Mouse (Mus musculus): ENCODE measurements around the gene Sec31a. TPM values are rescaled to one million over a fixed set of nuclear protein-coding genes. Genes with fewer than 3 reads are reported as not detected.
A peak's percentile ranks its signal among the peaks of the same experiment; 100 is the strongest.

The Sec31a gene
- total and polyA plus RNA-seq, 3 experiments, result 61.2 to 165 TPM; not detected in 1

DNA sequence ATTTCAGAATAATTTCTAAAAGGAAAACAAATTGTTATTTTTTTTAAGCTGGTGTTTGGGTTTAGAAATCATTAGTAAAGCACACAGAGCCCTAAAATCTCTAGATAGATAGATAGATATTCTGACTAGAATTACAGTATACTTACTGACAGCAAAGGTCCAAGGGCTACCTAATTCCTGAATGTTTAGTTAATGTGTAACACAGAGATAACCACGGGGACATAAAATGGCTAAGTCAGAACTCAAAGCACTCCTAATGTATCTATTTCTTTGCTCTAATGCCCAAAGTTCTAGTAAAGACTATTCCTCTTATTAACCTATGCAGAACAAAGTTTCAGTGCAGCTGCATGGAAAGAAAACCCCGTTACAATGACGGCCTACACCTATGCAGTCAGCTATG lies 3.1 kb downstream of the Sec31a start:
- Histone ChIP-seq H3K27me3 (ENCODE audit: control insufficient read depth in 1 of 2, insufficient read depth in 2 of 2, low read length in 2 of 2) (no peaks in the 10 kb centered on the region), H3K27ac (ENCODE audit: control insufficient read depth, low read depth, low read length) (no peak overlapping the region), H3K36me3 (ENCODE audit: control insufficient read depth in 1 of 2, insufficient read depth in 2 of 2, low read length in 2 of 2) (peaks cover 0 to 23% of the 10 kb centered on the region in 2 experiments; a peak in 3 of 4 replicates), H3K4me3 (ENCODE audit: control insufficient read depth in 1 of 2, insufficient read depth in 1 of 2, low read depth in 2 of 2, low read length in 2 of 2) (no peak overlapping the region), H3K9ac (ENCODE audit: control insufficient read depth, low read depth, low read length, poor library complexity, severe bottlenecking) (no peak overlapping the region), H3K4me1 (ENCODE audit: control insufficient read depth in 1 of 2, insufficient read depth in 2 of 2, low read length in 2 of 2) (peaks cover 0 to 13% of the 10 kb centered on the region in 2 experiments; a peak in 2 of 4 replicates), H3K9me3 (replicated peaks; ENCODE audit: insufficient read depth, low read length) (no peaks in the 10 kb centered on the region), H3K79me2 (ENCODE audit: control insufficient read depth, insufficient read depth, low read length, poor library complexity) (peaks cover 27% of the 10 kb centered on the region)
- no peak for DNase-seq (ENCODE audit: low read depth, low spot score)
- TF ChIP-seq MEF2A (IDR thresholded peaks at IDR 0.05; ENCODE audit: extremely low read depth, insufficient replicate concordance, low read depth, low read length, poor library complexity, severe bottlenecking) (no peak), TCF12 (IDR thresholded peaks at IDR 0.05; ENCODE audit: low read depth, low read length) (no peak), JUND (IDR thresholded peaks at IDR 0.05; ENCODE audit: low read depth, low read length) (no peak), EP300 (IDR thresholded peaks at IDR 0.05; ENCODE audit: low read depth in 1 of 2, low read length in 2 of 2) (no peak), ZMIZ1 (IDR thresholded peaks at IDR 0.05; ENCODE audit: low read depth, low read length) (no peak), CHD1 (IDR thresholded peaks at IDR 0.05; ENCODE audit: low read depth, low read length) (no peak), E2F4 (IDR thresholded peaks at IDR 0.05; ENCODE audit: borderline replicate concordance, low read depth, low read length) (no peak), ZC3H11A (IDR thresholded peaks at IDR 0.05; ENCODE audit: low read depth, low read length) (no peak), NELFE (IDR thresholded peaks at IDR 0.05; ENCODE audit: low read depth, low read length) (no peak), HCFC1 (IDR thresholded peaks at IDR 0.05; ENCODE audit: low read depth, low read length) (no peak), GATA1 (IDR thresholded peaks at IDR 0.05; ENCODE audit: low read depth, low read length) (no peak), USF1 (IDR thresholded peaks at IDR 0.05; ENCODE audit: low read depth, low read length) (no peak), ZKSCAN1 (IDR thresholded peaks at IDR 0.05; ENCODE audit: low read depth, low read length) (no peak), RCOR1 (IDR thresholded peaks at IDR 0.05; ENCODE audit: low read depth, low read length) (no peak), POLR2A (IDR thresholded peaks at IDR 0.05; ENCODE audit: control insufficient read depth in 1 of 2, insufficient read depth in 1 of 2, low read depth in 1 of 2, low read length in 2 of 2, poor library complexity in 1 of 2) (no peak), MAX (IDR thresholded peaks at IDR 0.05; ENCODE audit: low read length) (no peak), MAZ (IDR thresholded peaks at IDR 0.05; ENCODE audit: low read depth, low read length) (no peak)

DNA sequence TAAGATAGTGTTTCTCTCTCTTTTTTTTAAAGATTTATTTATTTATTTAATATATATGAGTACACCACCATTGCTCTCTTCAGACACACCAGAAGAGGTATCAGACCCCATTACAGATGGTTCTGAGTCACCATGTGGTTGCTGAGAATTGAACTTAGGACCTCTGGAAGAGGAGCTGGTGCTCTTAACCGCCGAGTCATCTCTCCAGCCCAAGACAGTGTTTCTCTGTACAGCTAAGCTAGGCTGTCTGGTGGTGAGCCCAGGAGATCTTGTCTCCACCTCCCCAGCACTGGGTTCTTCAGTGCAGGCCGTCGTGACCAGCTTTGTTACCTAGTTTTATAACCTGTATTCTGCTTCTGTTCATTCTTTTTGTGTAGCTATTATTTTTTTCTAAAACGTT lies 5.8 kb downstream of the Sec31a start:
- Histone ChIP-seq H3K4me1 (ENCODE audit: control insufficient read depth in 1 of 2, insufficient read depth in 2 of 2, low read length in 2 of 2) (peaks cover 0 to 10% of the 10 kb centered on the region in 2 experiments; a peak in 2 of 4 replicates), H3K9me3 (replicated peaks; ENCODE audit: insufficient read depth, low read length) (no peaks in the 10 kb centered on the region), H3K36me3 (ENCODE audit: control insufficient read depth in 1 of 2, insufficient read depth in 2 of 2, low read length in 2 of 2) (peaks cover 4 to 18% of the 10 kb centered on the region in 2 experiments), H3K27me3 (ENCODE audit: control insufficient read depth in 1 of 2, insufficient read depth in 2 of 2, low read length in 2 of 2) (no peaks in the 10 kb centered on the region), H3K9ac (ENCODE audit: control insufficient read depth, low read depth, low read length, poor library complexity, severe bottlenecking) (no peak overlapping the region), H3K4me3 (ENCODE audit: control insufficient read depth in 1 of 2, insufficient read depth in 1 of 2, low read depth in 2 of 2, low read length in 2 of 2) (no peak overlapping the region), H3K79me2 (ENCODE audit: control insufficient read depth, insufficient read depth, low read length, poor library complexity) (peaks cover 23% of the 10 kb centered on the region), H3K27ac (ENCODE audit: control insufficient read depth, low read depth, low read length) (no peak overlapping the region)
- DNase-seq (ENCODE audit: low read depth, low spot score), result peak; percentile 53
- TF ChIP-seq GATA1 (IDR thresholded peaks at IDR 0.05; ENCODE audit: low read depth, low read length), result no peak
- no peak for TF ChIP-seq RAD21 (IDR thresholded peaks at IDR 0.05; ENCODE audit: low read depth, low read length)
- no peak for TF ChIP-seq MAFK (IDR thresholded peaks at IDR 0.05; ENCODE audit: borderline replicate concordance, low read depth, low read length)
- no peak for TF ChIP-seq BHLHE40 (IDR thresholded peaks at IDR 0.05; ENCODE audit: borderline replicate concordance, low read depth, low read length)
- no peak for TF ChIP-seq ZMIZ1 (IDR thresholded peaks at IDR 0.05; ENCODE audit: low read depth, low read length)
- no peak for TF ChIP-seq TBP (IDR thresholded peaks at IDR 0.05; ENCODE audit: low read depth, low read length)
- no peak for TF ChIP-seq JUND (IDR thresholded peaks at IDR 0.05; ENCODE audit: low read depth, low read length)
- TF ChIP-seq RCOR1 (IDR thresholded peaks at IDR 0.05; ENCODE audit: low read depth, low read length), result no peak
- TF ChIP-seq ZNF384 (IDR thresholded peaks at IDR 0.05; ENCODE audit: low read depth, low read length), result no peak
